Mouse (Mus musculus): Measurements from ENCODE around the gene Ptprcap. TPM values are rescaled to one million over a fixed set of nuclear protein-coding genes. Genes with fewer than 3 reads are reported as not detected.

Ptprcap gene
- total RNA-seq, 2 experiments from 2014 or later: 3.2 to 6.7 TPM

DNA sequence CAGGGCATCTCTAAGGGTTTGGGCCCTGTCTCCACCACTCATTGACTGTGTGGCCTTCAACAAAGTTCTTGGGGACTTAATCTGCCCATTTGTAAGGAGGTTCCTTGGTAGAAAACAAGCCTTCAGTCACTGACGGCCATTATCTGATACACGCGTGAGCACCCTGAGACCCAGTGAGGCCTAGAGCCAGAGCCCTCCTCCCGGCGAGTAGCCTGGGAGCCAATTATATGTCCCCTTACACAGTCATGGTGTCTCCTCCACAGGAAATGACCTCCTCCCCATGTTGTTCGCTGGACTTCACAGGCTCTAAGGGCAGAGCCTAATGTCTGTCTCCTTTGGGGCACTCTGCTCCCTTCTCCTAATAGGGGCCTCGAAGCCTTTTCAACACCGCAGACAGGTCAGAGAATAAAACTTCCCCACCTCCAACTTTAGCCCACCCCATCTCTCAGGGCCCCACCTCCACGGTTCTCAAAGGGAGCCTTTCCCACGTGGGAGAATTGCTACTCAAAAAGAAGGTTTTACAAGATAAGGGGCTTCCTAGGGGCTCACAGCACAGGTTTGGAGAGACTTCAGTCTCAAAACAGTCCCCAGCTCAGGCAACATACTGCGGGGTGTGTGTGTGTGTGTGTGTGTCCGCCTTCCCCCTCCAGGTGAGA is 6.9 kb upstream of the Ptprcap start:
- no peak for DNase-seq
- intact Hi-C loops (cut with DNase I): no loop called here

DNA sequence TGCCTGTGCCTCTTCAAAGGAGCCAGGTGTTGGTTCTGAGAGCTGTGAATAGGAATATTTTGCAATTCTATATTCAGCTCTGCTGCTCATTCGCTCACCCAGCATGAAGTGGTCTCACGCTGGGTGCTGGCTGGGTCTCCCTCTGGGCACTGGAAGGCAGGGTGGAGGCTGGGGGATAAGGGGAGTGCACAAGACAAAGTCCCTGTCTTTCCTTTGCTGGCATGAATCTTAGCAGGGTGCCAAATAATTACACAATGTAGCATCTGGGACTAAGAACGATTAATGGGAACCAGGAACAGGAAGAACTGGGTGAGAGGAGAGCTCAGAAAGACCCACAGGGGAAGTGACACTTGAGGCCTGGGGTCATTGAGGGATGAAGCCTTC is 6.4 kb upstream of the Ptprcap start:
- no peak for DNase-seq
- intact Hi-C loops (cut with DNase I): no loop called here

DNA sequence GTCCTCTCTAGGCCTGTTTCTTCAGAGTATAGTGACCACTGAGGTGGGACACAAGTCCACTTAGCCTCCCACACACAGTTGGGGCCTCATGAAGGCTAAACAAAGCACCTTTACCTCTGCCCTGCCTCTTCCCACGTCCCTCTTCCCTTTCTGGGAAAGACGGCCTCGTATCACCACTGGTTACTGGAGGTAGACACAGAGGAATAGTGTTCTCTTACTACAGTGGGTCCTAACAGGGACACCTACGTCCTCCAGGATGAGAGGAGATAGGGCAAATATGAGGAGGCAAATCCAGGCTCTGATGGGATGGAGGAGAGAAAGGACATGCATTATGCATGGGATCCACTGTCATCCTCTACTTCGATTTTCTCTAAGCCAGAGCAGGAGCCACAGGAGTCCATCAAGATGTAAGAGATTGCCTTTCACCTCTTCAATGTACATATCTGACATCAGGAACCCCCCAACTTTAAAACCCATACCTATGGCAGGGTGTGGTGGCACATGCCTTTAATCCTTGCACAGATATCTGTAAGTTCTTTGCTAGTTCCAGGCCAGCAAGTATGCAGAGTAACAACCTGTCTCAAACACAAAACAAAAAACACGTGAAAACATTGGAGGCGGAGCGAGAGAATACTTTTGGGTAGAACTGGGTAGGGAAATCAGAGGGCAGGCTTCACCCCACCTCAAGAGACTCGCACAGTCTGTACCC is 5.5 kb upstream of the Ptprcap start:
- intact Hi-C loops (cut with DNase I): loop anchor here (2.0 kb wide), 1 partner anchor 15 kb away; the partner anchor contains the start of gene Rps6kb2
- no peak for DNase-seq

DNA sequence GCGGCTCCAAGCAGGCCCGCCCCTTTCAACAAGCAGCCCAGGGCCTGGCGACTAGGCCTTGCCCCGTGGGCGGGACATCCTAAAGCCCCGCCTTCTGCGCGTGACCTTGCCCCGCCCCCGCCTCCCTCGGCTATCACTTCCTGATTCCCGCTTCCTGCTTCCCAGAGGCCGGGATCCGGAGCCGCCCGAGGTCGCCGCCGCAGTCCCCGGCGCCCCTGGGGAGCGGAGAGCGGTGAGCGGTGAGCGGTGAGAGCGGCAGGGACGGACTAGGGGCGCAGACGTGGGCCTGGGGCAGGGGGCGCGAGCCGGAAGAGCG is 5.0 kb upstream of the Ptprcap start, which contains the start of gene Coro1b:
Coro1b (plus strand) TSS at position 129 of the 316 bp plus-strand sequence.
- DNase-seq: peak; percentile 99
- intact Hi-C loops (cut with DNase I): loop anchor here (2.0 kb wide), 1 partner anchor 14 kb away; the partner anchor contains the start of gene Rps6kb2

DNA sequence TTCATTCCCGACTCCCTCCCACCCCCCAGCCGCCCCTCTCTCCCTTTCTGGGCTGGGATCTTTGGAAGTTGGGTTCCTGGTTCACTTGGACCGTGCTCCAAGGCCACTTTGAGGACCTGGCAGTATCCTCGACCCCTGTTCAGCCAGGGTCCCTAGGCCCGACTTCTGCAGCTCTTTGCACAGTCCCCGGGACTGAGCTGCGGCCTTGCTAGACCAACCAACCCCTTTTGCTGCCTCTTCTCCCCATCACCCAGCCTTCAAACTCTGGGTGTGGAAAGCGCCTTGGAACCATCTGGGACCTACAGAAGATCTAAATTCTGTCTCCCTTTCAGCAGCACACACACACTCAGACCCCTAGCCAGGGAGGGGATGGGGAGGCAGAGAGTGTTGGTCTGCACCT is 4.6 kb upstream of the Ptprcap start:
- intact Hi-C loops (cut with DNase I): loop anchor here (2.0 kb wide), 1 partner anchor 14 kb away; the partner anchor contains the start of gene Rps6kb2
- no peak for DNase-seq

DNA sequence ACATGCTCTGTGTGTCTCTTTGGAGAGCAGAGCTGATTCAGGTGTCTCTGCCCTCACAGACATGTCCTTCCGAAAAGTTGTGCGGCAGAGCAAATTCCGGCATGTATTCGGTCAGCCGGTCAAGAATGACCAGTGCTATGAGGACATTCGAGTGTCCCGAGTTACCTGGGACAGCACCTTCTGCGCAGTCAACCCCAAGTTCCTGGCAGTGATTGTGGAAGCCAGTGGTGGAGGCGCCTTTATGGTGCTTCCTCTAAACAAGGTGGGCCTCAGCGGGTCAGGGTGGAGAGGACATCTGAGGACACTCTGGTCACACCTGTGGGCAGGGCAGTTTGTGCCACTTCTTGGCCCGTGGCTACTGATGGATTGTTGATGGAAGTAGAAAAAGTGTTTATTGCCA is 4.1 kb upstream of the Ptprcap start:
- intact Hi-C loops (cut with DNase I): loop anchor here (2.0 kb wide), 1 partner anchor 14 kb away; the partner anchor contains the start of gene Rps6kb2
- no peak for DNase-seq

DNA sequence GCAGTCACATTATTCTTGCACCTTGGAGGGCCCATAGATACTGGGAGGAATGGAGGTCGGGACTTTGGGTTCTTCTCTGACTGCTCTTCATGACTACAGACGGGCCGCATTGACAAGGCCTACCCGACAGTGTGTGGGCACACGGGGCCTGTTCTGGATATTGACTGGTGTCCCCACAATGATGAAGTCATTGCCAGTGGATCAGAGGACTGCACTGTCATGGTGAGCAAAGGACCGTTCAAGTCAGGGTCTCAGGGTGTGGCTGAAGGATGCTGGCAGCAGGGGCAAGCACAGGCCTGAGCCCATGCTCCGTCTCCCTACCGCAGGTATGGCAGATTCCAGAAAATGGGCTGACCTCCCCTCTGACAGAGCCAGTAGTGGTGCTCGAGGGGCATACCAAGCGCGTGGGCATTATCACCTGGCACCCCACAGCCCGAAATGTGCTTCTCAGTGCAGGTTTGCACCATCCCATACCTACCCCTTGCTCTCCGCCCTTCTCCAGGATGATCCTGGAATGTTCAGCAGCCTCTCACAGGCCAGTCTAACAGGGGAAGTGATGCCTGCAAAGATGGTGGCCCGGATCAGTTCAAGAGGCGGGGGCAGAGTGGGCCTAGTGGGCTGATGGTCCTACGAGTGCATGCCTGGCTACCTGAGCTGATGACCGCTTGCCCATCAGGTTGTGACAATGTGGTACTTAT is 3.5 kb upstream of the Ptprcap start:
- intact Hi-C loops (cut with DNase I): loop anchor here (2.0 kb wide), 1 partner anchor 13 kb away; the partner anchor contains the start of gene Rps6kb2
- DNase-seq: no peak

DNA sequence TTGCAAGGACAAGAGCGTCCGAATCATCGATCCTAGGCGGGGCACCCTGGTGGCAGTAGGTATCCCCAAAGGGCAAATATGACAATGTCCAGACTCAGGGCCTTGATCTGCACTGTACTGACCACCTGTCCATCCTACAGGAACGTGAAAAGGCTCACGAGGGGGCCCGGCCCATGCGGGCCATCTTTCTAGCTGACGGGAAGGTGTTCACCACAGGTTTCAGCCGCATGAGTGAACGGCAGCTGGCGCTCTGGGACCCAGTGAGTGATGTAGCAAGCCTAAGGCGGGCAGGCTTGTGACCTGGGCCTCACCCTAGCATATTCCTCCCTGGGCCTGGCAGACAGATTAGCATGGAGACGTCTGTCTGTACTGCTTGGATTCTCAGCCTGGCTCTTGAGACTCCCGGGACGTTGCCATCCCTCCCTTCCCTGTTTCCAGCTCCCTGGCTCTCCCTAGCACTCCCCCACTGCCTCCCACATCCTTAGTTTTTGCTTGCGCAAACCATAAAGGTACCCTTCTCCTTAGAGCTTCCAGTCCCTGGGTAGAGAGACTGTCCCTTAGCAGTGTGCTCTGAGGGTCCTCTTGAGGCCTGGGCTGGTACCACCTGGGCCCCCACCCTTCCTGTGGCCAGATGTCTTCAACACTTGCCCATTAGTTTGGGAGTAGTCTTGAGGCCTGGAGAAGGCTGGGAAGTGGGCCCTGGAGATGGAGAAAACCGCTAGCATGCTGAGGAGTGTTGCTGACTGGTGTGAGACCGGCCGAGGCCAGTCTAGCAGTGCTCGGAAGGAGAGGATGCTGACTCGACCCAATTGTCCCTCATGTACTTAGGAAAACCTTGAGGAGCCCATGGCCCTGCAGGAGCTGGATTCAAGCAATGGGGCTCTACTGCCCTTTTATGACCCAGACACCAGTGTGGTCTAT is 2.6 kb upstream of the Ptprcap start:
- intact Hi-C loops (cut with DNase I): no loop called here
- no peak for DNase-seq

DNA sequence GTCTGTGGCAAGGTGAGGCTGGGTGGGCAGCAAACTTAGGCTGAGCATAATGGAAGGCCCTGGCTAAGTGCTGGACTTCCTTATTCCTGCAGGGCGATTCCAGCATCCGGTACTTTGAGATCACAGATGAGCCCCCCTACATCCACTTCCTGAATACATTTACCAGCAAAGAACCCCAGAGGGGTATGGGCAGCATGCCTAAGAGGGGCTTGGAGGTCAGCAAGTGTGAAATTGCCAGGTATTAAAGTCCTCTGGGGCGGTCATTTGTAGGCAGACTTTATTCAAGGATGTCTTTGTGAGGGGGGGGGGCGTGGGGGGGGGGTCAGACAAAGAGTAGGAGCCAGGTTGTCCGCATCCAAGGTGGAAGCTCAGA is 1.9 kb upstream of the Ptprcap start:
- no peak for DNase-seq
- intact Hi-C loops (cut with DNase I): no loop called here

DNA sequence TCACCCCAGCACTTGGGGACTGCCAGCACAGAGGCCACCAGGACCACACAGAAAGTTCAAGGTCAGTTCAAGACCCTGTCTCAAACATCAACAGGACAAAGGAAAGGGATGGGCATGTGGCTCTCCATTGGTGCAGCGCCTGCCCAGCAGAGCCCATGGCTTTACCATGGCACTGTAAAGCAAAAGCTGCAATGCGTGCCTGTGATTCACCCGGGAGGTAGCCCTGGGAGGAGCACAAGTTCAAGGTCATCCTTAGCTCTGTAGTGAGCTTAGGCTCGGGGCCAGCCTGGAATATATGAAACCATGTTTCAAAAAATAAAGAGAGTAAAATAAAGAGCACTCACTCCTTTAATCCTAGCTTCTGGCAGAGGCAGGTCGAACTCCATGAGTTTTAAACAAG is 1.5 kb upstream of the Ptprcap start:
- intact Hi-C loops (cut with DNase I): no loop called here
- no peak for DNase-seq

DNA sequence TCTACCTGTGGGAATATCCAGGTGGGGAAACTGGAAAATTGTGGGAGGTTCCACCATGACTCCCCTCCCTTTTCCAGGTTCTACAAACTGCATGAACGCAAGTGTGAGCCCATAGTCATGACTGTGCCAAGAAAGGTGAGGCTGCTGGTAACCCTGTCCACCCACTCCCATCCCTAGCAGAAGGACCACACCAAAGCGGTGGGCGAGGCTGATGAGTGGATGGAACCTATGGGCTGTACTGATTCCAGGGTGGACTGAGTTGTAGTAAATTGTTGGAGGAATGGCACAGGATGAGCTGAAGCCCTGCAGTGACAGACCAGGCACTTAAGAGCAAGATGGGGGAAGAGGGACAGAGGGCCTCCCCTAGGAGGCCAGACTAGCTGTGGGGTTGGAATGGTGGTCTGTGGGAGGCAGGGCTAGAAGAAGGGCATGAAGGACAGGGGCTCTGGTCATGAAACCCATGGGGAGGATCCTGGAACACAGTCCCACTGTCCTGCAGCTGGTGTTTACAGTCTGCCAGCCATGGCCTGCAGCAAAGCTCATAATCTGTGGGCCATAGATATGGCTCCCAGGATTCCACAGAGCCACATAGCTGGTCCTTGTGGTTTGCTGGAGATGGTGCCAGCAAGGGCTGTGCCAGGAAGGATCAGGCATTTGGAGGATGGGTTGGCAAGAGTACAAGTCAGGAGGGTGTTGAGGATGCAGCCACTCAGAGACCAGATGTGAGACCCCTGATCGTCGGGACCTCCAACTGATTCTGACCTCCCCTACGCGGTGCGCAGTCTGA is 766 bp upstream of the Ptprcap start:
- DNase-seq: no peak
- intact Hi-C loops (cut with DNase I): no loop called here

DNA sequence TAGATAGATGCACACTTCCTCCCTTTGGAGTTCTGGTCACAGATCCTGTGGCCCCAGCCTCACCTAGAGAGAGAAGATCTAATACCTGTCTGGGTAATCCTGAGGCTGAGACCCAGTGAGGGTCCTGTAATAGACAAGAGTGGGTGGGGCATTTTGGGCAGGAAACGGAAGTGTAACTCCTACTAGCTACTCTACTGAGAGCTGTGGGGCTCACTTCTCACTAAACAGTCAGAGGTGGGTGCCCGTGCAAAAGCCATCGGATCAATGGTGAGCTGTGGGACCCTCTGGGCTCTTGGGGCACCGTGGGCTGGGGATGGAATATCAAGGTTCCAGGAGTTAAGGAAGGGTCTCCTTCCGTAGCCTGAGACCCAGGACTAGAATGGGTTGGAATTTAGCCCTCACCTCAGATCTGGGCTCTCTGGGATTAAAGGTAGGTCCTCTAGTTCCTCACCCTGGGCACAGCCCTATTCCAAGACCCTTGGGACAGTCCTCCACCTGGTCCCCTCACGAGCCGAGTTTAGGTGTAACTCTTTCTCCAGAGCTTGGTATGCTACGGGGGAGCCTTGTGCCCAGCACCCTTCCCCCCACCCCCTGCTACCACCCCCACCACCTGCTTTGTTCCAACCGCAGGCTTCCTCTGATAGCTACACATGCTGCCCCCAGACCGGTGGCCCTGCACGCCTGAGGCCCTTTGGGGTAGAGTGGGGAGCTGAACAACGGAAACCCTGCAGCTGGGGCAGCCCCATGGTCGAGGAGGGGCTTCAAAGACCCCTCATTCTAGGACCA is 1.2 kb downstream of the Ptprcap start:
- no peak for DNase-seq
- intact Hi-C loops (cut with DNase I): no loop called here

DNA sequence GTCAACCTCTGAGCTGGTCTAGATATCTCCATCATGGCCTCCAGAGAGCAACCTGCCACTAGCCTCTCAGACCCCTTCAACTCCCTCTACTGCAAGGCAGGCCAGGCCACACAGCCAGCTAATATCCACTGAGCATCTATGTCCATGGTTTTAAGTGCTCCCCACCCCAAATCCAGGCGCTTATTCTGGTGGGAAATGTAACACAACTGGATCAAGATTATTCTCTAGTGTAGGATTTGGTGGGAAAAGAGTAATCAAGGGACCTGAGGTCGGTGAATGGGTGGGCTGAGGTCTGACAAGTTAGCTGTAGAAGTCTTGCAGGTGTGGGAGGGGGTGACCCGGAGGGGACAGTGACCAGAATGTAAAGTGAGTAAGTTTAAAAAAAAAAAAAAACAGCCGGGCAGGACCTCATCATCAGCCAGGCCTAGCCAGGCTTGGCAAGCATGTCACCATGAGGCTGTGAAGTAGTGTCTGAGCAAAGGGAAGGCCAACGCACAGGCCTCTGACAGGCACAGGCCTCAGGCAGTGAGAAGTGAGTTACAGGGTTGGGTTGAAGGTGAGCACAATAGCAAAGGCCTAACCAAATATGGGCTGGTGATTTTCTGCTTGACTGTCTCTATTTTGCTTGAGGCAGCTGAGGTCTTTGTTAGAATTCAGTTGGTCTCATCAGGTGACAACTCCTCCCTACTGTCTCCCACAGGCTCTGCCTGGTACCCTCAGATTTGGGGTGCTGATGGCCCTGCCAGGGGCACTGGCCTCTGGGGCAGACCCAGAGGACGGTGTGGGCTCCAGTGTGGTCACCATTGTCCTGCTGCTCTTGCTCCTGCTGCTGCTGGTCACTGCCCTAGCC is 2.0 kb downstream of the Ptprcap start:
- no peak for DNase-seq
- intact Hi-C loops (cut with DNase I): no loop called here

DNA sequence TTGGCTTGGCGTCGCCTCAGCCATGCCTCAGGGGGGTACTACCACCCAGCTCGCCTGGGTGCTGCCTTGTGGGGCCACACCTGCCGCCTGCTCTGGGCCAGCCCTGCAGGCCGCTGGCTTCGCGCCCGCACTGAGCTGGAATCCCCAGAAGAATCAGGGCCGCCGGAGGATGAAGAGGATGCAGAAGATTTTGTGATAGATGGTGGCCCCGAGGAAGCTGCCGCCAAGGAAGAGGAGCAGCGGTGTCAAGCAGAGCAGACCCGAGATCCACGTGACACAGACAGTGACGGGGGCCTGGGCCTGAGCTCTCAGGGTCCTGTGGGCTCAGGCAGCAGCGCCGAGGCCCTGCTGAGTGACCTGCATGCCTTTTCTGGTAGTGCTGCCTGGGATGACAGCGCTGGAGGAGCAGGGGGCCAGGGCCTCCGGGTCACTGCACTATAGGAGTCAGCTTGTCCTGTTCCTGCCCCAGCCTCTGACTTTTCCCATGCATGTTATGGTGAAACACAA is 2.7 kb downstream of the Ptprcap start:
- DNase-seq: no peak
- intact Hi-C loops (cut with DNase I): no loop called here

DNA sequence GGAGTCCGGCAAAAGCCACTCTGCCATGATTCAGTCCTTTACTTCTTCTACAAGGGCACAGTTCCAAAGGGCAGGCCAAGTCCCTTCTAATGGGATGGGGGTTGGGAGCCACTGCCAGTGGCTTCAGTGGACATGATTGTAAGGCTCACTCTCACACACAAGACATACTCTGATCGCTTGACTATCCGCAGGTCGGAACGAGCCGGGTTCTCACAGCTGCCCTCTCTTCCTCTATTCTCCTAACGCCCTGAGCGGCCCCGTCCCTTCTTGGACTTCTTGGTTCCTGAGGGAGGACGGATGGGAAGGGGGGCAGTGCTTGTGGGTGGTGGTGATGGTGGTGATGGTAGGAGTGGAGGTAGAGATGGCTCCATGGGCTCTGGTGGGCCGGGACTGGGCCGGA is 3.4 kb downstream of the Ptprcap start:
- DNase-seq: no peak
- intact Hi-C loops (cut with DNase I): no loop called here

DNA sequence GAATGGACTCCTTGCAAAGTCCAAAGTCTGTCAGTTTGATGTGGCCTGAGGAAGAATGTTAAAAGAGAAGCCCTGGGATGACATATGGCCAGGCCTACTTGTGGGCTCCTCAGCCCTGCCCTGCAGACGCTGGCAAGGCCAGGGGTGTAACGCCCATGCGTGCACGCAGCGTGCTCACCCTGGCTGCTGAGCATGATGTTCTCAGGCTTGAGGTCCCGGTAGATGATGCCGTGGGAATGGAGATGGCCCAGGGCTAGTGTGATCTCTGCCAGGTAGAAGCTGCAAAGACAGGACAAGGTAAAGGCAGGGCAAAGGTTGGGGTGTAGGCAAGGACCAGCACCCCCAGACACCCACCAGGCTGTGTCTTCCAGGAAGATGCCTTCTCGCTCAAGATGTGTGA is 5.6 kb downstream of the Ptprcap start:
- no peak for DNase-seq
- intact Hi-C loops (cut with DNase I): no loop called here

DNA sequence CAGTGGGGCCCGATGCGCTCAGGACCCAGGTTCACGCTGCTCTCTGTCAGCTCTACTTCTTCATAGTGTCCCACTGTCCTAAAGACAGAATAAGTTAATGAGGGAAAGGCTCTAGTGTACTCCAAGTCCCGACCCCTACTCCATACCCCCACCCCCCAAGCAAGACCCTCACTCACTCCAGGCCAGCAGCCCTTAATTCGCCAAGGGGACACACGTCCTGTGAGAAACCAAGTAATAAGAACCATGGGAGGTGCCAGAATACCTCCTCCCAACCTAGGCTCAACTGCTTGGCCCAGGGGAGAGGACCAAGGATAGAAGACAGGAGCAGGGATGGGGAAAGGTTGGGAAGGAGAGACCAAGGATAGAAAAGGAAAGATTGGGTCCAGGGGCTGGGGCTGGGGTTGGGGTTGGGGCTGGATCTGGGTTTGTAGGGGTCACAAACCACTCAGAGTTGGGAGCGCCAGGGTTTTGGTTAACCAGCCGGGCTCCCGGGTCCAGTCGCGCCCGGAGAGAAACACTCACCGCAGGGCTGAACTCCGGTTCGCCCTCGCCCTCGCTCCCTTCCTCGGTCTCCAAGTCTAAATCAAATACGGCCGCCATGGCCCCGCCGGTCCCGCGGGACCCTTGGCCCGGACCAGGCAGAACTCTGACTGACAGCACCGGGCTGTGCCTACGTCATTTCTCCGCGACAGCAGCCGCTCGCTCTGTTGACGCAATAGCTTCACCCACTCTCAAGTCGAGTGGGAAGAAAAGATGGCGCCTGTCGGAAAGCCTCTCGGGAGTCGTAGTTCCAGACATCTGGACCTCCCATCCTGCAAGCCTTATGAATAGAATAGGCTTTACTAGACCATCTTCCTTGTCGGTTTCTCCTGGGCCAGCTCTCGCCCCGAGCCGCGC is 9.5 kb downstream of the Ptprcap start, which contains the start of gene Rps6kb2:
Rps6kb2 (minus strand) TSS at position 709 of the 897 bp plus-strand sequence.
- peak; percentile 95 to 97 for DNase-seq
- intact Hi-C loops (cut with DNase I): loop anchor here (2.0 to 5.0 kb wide), 2 partner anchors 14 to 34 kb away; partner anchors contain the start of gene Coro1b

Data from heart, postnatal 14 days (tissue).